Mouse (Mus musculus) hindbrain, embryonic 13.5 days (tissue): ENCODE measurements at regions not wholly inside any gene's neighbourhood (a gene's known extent, or its start where the extent isn't known, plus 50 kb on each side); places are given as distances from the start of the nearest gene placed in this dataset.

Experiments used
- ATAC-seq: fragments of 200-750 bp; cut with Nextera tagmentation; 2 replicates; pipeline ENCODE4 v1.8.0; 2017; ENCODE audit warnings: moderate TSS enrichment; ENCODE audit not compliant: low FRiP score
- H3K27ac ChIP-seq: fragments of 300-500 bp; sonication (generic); 2 replicates; pipeline ENCODE4 v1.5.1; 2015; ENCODE audit warnings: inconsistent platforms, mild to moderate bottlenecking, moderate library complexity
- H3K27me3 ChIP-seq: fragments of 300-500 bp; sonication (generic); 2 replicates; pipeline ENCODE4 v1.6.1; 2015; ENCODE audit warnings: mild to moderate bottlenecking, inconsistent platforms
- H3K36me3 ChIP-seq: fragments of 300-500 bp; sonication (generic); 2 replicates; pipeline ENCODE4 v1.6.1; 2015; ENCODE audit warnings: mild to moderate bottlenecking, inconsistent platforms
- H3K4me1 ChIP-seq: fragments of 300-500 bp; sonication (generic); replicated peaks from 2 replicates; pipeline ENCODE4 v1.6.1; 2015; ENCODE audit warnings: inconsistent platforms
- H3K4me2 ChIP-seq: fragments of 300-500 bp; sonication (generic); 2 replicates; pipeline ENCODE4 v1.6.1; 2015; ENCODE audit warnings: inconsistent platforms, mild to moderate bottlenecking, moderate library complexity
- H3K4me3 ChIP-seq: fragments of 300-500 bp; sonication (generic); 2 replicates; pipeline ENCODE4 v1.5.1; 2015; ENCODE audit warnings: mild to moderate bottlenecking, inconsistent platforms
- H3K9ac ChIP-seq: fragments of 300-500 bp; sonication (generic); 2 replicates; pipeline ENCODE4 v1.6.1; 2015; ENCODE audit warnings: mild to moderate bottlenecking, inconsistent platforms
- H3K9me3 ChIP-seq: fragments of 300-500 bp; sonication (generic); 2 replicates; pipeline ENCODE4 v1.6.1; 2016; ENCODE audit warnings: inconsistent platforms
- WGBS: fragments of 180-500 bp; shearing (Covaris S2); methylation state at CpG from one replicate; pipeline ENCODE4 v1.1.7; 2015; 5-methylcytosine and 5-hydroxymethylcytosine counted together

GRCm38 (mm10) chr10:117947911-117948310 is 102.1 kb upstream of the Rap1b start:
- no peak for ATAC-seq
- Histone ChIP-seq H3K4me3 (no peak overlapping the region), H3K4me2 (no peak overlapping the region), H3K27ac (no peak overlapping the region), H3K9me3 (no peaks in the 10 kb centered on the region), H3K27me3 (no peaks in the 10 kb centered on the region), H3K36me3 (no peaks in the 10 kb centered on the region), H3K4me1 (no peaks in the 10 kb centered on the region), H3K9ac (no peak overlapping the region)
- WGBS: 90% methylated on average over 7 of the region's 7 CpGs

DNA sequence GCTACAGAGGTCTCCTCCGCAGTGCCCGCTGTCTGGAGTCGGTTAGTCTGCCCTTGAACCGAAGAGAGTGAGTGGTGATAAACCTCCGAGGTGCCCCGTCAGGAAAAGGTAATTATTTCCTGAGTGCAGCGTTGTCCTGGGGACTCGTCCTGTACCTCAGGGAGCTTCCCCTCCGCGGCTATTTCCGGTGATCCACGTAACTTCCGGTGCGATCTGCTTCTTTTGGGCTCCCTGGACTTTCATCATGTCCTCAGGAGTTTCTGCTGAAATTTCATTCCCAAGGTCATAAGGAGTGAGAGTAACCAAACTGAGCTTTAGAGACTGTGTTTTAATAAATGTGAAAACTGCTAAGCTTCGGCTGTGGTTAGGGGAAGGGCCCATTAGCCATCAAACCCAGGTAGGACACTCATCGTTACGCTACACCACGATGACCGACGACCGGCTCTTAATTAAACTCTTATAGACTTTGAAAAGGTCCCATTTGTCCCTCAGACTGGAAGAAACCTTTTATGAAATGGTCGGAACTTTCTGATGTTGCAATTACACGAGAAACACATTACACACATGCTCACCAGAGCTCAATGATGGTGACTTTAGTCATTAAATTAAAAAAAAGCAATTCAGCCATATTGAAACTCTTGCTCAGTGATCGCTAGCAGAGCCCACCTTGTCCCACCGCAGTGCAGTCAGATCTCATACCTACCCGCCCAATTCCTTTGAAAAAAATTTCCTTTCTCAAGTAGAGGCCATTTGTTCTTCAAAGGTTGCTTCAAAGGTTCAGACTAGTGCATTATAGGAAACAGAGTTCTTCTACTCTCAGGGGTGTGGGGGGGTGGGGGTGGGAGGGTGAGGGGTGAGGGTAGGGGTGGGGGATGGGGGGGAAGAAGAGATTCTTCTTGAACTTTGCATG is 106.5 kb upstream of the Rap1b start:
- H3K4me1 ChIP-seq: no peaks in the 10 kb centered on the region
- H3K4me2 ChIP-seq: no peak overlapping the region
- ATAC-seq: no peak
- H3K27ac ChIP-seq: no peak overlapping the region
- H3K27me3 ChIP-seq: no peaks in the 10 kb centered on the region
- 83% methylated on average over 26 of the region's 26 CpGs for WGBS
- no peaks in the 10 kb centered on the region for H3K36me3 ChIP-seq
- no peak overlapping the region for H3K9ac ChIP-seq
- H3K9me3 ChIP-seq: no peaks in the 10 kb centered on the region
- no peak overlapping the region for H3K4me3 ChIP-seq

DNA sequence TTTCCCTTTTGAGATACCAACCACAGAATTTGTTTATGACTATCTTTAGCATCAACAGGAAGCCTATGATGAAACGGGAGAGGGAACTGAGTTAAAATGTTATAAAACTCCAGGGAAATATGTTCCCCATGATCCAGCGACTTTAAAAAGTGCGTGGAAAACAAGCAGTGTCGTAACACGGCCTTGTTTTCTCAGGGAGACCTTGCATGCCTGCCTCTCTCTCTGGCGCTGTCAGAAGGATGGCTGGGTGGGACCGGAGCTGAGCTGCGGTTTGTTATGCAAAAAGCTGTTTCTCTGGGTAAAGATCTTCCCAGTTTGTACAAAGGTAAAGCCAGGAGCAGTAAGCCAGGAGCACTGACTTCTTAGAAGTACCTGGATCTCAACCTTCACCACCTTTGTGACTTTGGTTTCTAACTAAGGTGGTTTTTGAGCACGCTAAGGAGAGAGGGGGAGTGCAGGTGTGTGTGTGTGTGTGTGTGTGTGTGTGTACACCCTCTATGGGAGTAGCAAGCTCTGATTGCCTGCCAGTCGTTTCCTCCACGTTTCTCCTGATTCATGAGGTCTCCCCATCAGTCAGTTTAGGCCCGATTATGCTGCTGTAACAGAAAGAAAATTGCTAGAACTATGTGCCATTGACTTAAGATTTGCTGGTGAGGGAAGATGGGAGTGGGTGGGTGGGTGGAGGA is 107.3 kb upstream of the Rap1b start:
- no peak for ATAC-seq
- Histone ChIP-seq H3K9ac (no peak overlapping the region), H3K4me1 (no peaks in the 10 kb centered on the region), H3K4me2 (no peak overlapping the region), H3K9me3 (no peaks in the 10 kb centered on the region), H3K36me3 (no peaks in the 10 kb centered on the region), H3K27me3 (no peaks in the 10 kb centered on the region), H3K27ac (no peak overlapping the region), H3K4me3 (no peak overlapping the region)
- WGBS: 20% methylated on average over 12 of the region's 12 CpGs

DNA sequence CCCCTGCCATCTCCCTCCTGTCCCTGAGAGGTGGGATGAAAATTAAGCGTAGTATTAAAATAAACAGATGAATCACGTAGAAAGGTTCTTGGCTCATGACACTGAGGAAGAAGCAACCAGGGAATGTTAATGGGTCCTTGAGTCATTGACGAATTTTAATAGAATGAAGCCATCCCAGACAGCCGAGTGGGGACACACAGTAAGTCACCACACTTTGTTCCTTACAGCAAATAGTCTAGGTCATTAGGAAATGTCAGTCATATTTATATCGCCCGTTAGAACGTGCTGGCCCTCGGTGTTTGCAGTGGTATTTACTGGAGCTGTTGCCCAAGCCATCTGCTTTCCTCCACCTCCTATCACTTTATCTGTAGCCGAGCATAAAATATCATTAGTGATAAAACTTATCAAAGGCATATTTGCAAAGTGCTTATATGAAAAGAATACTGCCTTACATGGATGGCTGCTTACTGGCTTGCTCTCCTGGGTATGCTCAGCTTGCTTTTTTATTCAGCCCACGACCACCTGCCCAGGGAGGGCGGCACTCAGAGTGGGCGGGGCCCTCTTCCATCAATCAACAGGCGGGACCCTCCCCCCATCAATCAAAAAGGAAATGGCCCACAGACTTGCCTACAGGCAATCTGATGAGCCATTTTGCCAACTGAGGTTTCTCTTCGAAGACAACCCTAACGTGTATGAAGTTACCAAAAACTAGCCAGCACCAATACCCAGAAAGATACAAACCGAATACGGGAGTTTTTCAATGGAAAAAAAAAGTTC is 110.5 kb upstream of the Rap1b start:
- Histone ChIP-seq H3K27ac (no peak overlapping the region), H3K9ac (no peak overlapping the region), H3K4me3 (no peak overlapping the region), H3K9me3 (no peaks in the 10 kb centered on the region), H3K27me3 (no peaks in the 10 kb centered on the region), H3K36me3 (no peaks in the 10 kb centered on the region), H3K4me1 (no peaks in the 10 kb centered on the region), H3K4me2 (no peak overlapping the region)
- ATAC-seq: no peak
- 77% methylated on average over 17 of the region's 17 CpGs for WGBS

- Histone ChIP-seq H3K9ac (no peak overlapping the region), H3K27me3 (no peaks in the 10 kb centered on the region), H3K36me3 (no peaks in the 10 kb centered on the region), H3K4me2 (no peak overlapping the region), H3K27ac (no peak overlapping the region), H3K4me3 (no peak overlapping the region), H3K4me1 (no peaks in the 10 kb centered on the region), H3K9me3 (no peaks in the 10 kb centered on the region)
- no peak for ATAC-seq
- 76% methylated on average over 6 of the region's 6 CpGs for WGBS
Observed at GRCm38 (mm10) chr10:117974706-117975105, 128.9 kb upstream of the Rap1b start.

DNA sequence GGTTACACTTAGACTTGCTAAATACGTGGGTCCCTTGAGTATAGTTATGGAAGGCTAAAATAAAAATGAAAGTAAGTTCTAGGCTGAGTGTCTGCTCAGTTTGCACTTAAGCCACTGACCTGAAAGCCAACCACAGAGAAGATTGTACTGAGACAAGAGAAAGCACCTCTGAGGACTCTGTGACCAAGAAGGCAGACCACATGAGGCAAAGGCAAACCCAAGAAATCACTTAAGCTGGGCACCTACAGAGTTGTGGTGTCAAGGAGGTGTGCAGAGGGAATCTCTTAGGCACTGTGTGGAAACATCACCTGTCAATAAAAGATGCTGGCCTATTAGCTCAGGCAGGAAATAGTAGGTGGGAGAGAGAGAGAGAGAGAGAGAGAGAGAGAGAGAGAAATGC is 129.6 kb upstream of the Rap1b start:
- Histone ChIP-seq H3K36me3 (no peaks in the 10 kb centered on the region), H3K27me3 (no peaks in the 10 kb centered on the region), H3K4me3 (no peak overlapping the region), H3K9me3 (no peaks in the 10 kb centered on the region), H3K27ac (no peak overlapping the region), H3K4me2 (no peak overlapping the region), H3K9ac (no peak overlapping the region), H3K4me1 (no peaks in the 10 kb centered on the region)
- ATAC-seq: no peak
- 90% methylated on average over 1 of the region's 1 CpGs for WGBS

GRCm38 (mm10) chr10:117979091-117979490 is 133.3 kb upstream of the Rap1b start:
- WGBS: 88% methylated on average over 4 of the region's 4 CpGs

DNA sequence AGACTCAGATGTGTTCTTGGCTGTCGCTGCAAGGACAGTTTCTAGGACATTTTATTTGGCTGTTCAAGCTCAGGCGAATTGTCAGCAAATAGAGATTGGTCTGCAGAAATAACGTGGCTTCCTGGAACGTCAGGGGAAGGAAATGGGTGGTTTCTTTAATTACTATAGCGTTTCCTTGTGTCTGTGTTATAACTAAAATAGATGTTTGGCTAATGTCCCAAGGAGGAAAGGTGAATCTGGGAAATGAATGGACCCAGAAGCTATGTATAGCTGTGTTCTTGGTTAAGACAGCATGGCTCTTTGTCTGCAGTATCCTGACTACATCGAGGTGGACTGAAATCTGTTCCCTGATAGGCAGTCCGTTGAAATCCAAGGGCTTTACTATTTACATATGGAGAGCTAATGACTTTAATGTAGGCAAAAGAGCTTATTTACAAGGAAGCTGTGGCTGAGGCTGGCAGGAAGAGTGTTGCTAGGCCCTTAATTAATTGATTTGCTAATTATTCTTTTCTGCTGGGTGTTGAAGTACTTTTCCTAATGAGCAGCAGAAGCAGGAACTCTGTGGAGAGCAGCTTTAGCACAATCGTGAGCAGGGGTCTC is 136.9 kb upstream of the Rap1b start:
- WGBS: 44% methylated on average over 8 of the region's 8 CpGs
- Histone ChIP-seq H3K4me1 (peaks cover 11% of the 10 kb centered on the region), H3K27ac (peak overlapping the region; percentile 65), H3K27me3 (no peaks in the 10 kb centered on the region), H3K9me3 (no peaks in the 10 kb centered on the region), H3K4me3 (no peak overlapping the region), H3K9ac (no peak overlapping the region), H3K4me2 (no peak overlapping the region), H3K36me3 (no peaks in the 10 kb centered on the region)
- peak; percentile 54; the same call in 1 of the 2 replicates for ATAC-seq

More at GRCm38 (mm10) chr10:117979091-117979490, 133.3 kb upstream of the Rap1b start:
- Histone ChIP-seq H3K4me2 (no peak overlapping the region), H3K27me3 (no peaks in the 10 kb centered on the region), H3K4me1 (peaks cover 11% of the 10 kb centered on the region), H3K4me3 (no peak overlapping the region), H3K36me3 (no peaks in the 10 kb centered on the region), H3K9ac (no peak overlapping the region), H3K27ac (no peak overlapping the region), H3K9me3 (no peaks in the 10 kb centered on the region)
- ATAC-seq: no peak

- ATAC-seq: no peak
- peaks cover 11% of the 10 kb centered on the region for H3K4me1 ChIP-seq
- H3K27ac ChIP-seq: peak overlapping the region; percentile 65; the same call in 1 of the 2 replicates
- H3K36me3 ChIP-seq: no peaks in the 10 kb centered on the region
- 86% methylated on average over 8 of the region's 8 CpGs for WGBS
- no peaks in the 10 kb centered on the region for H3K27me3 ChIP-seq
- H3K4me2 ChIP-seq: no peak overlapping the region
- no peak overlapping the region for H3K9ac ChIP-seq
- no peak overlapping the region for H3K4me3 ChIP-seq
- no peaks in the 10 kb centered on the region for H3K9me3 ChIP-seq
Observed at GRCm38 (mm10) chr10:117983271-117983670, 137.4 kb upstream of the Rap1b start.

DNA sequence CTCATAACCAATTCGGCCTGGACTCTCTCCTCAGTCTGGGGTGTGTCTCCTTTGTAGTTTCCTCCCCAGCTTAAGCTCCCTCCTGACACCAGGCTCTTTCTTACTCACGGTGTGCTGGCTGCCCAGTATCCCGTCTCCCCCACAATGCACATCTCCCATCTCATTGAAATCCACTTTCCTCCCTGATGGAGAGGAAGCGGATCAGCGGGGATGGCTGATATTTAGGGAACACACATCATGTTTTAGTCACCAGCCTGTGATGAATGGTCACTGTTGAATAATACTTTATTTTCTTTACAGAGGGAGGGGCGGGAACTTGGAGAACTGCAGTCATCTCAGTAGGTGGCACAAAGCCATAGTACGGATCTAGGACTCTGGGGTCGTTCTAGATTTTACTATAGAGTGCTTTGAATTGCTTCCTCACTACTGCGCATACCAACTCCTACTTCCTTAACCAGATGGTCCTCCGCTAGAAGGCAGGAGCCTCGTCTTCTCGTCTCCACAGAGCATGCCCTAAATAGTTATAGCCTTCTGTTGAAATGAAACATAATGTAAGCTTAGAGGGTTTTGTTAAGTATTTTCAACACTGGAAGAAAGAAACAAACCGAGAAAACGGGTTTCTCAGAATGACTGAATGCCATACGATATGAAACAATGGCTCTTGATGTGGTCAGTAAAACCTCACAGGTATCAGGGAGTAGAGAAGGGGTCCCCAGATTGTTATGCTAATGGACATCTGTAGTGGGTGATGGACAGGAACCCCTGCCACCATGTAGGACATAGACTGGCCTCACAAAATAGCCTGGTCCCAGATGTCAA is 139.2 kb upstream of the Rap1b start:
- Histone ChIP-seq H3K36me3 (no peaks in the 10 kb centered on the region), H3K4me2 (no peak overlapping the region), H3K4me3 (no peak overlapping the region), H3K4me1 (peaks cover 11% of the 10 kb centered on the region), H3K27me3 (no peaks in the 10 kb centered on the region), H3K9ac (no peak overlapping the region), H3K27ac (no peak overlapping the region), H3K9me3 (no peaks in the 10 kb centered on the region)
- 75% methylated on average over 15 of the region's 15 CpGs for WGBS
- no peak for ATAC-seq

DNA sequence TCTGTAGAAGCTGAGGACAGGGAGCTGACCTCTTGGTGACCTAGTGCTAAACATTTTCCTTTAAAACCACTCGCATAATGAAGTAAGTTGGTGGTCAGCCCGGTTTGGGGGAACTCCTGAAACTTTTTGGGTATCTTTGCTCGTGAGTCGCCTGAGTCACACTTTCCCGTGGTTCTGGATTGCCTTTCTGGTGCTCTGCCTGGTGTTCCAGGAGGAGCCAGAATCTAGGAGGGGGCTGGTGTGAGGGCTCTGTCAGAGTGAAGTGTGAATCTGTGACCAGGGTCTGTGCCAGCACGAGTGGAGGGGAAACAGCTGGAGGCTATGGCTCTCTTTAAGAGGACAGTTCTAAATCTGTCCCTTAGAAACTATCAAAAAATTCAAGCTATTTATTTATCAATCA is 141.8 kb upstream of the Rap1b start:
- Histone ChIP-seq H3K4me3 (no peak overlapping the region), H3K9me3 (no peaks in the 10 kb centered on the region), H3K27ac (no peak overlapping the region), H3K9ac (no peak overlapping the region), H3K4me1 (peaks cover 7% of the 10 kb centered on the region), H3K4me2 (no peak overlapping the region), H3K36me3 (no peaks in the 10 kb centered on the region), H3K27me3 (no peaks in the 10 kb centered on the region)
- no peak for ATAC-seq
- WGBS: 70% methylated on average over 6 of the region's 6 CpGs
